Mouse (Mus musculus) brain, embryonic 14.5 days (tissue): ENCODE data around the gene Mpp4. TPM values are rescaled to one million over a fixed set of nuclear protein-coding genes. Genes with fewer than 3 reads are reported as not detected.

Source experiments
- DNase-seq: peaks from one replicate; pipeline ENCODE4 v3.0.0-alpha.2; 2011; ENCODE audit warnings: low read depth
- CTCF ChIP-seq: fragments of 200-500 bp; IDR thresholded peaks from 2 replicates; pipeline ENCODE4 v1.5.1; 2012; ENCODE audit warnings: inconsistent platforms, mild to moderate bottlenecking, moderate library complexity, borderline replicate concordance; ENCODE audit not compliant: insufficient read depth, insufficient read length; ENCODE audit errors: extremely low read depth
- POLR2A ChIP-seq: fragments of 200-500 bp; IDR thresholded peaks from 2 replicates; pipeline ENCODE4 v1.6.1; 2012; ENCODE audit warnings: mild to moderate bottlenecking, inconsistent platforms, borderline replicate concordance; ENCODE audit not compliant: poor library complexity, insufficient read depth, insufficient read length, severe bottlenecking; ENCODE audit errors: extremely low read depth
- polyA plus RNA-seq: library from polyadenylated mRNA; depleted of rRNA; stranded (reverse); fragments of >200 nt; gene quantifications from 2 replicates; pipeline ENCODE4 v1.2.3, GENCODE M21; 2012; rRNA removed

Gene Mpp4
- polyA plus RNA-seq, 1 experiment: 3.0 TPM

DNA sequence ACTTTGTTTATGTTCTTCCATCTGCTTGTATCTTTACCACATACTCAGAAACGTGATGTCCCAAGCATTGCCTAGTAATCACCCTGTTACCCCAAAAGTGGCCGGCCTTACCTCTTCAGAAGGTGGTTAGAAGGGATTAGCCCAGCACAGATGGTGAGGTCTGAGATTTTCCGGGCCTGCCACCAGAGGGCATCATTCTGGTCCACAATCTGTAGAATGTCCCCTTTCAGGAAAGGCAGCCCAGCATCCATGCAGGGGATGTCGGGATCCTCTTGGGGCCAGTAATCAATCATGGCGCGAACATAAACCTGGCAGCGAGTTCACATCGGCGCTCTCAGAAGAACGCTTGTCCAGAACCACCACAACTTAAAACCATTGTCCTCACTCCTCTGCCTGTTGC lies 18.6 kb downstream of the Mpp4 start:
- DNase-seq: peak; percentile 6
- TF ChIP-seq POLR2A (no peak), CTCF (peak; percentile 44; the same call in 1 of the 2 replicates)

DNA sequence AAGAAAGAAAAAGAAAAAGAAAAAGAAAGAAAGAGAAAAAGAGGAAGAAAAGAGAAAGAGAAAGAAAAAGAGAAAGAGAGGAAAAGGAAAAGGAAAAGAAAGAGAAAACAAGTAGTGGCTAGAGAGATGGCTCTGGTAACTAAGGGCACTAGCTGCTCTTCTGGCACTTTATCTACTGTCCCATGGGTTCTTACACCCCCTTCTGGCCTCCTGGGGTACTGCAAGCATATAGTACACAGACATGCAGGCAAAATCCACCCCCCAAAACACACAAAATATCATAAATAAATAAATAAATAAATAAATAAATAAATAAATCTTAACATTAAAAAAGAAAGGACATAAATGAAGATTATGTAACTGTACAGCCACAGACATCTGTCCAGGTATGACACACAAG lies 20.4 kb downstream of the Mpp4 start:
- peak; percentile 53 for DNase-seq
- TF ChIP-seq POLR2A (no peak), CTCF (peak; percentile 60; the same call in 1 of the 2 replicates)

DNA sequence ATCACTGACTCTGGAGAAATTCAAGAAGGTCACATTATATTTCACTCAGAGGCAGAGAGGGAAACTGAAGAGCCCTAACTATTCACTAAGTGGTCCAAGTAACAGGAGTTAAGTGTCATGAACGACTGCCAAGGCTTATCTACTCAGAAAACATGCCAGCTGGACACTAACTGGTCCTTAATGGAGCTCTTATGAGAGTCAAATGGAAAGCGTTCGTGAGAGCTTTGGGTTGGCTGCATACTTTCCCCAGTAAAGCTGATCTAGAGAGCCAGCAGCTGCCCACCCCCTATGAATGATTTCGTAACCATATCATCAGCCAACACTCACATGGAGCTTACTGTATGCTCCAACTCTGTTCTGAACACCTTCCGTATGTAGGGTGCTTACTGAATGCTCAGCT lies 28.8 kb downstream of the Mpp4 start:
- DNase-seq: no peak
- TF ChIP-seq CTCF: no peak
- TF ChIP-seq POLR2A: no peak

DNA sequence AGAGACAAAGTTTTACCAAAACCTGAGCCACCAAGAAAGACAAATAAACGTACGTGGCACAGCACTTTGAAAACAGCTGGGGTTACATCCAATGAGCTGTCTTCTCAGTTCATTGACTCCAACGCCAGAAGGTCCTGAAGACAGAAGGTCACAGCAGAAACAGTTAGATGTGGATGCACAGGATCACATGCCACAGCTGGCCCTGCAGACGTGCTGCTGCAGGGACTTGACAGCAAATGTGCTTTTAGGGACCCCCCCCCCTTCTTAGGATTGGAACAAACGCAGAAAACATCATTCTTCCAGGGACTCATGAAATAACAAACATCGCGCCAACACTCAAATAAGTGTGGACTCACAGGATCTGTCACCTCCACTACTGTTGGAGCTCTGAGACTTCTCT lies 34.3 kb downstream of the Mpp4 start:
- DNase-seq: no peak
- TF ChIP-seq POLR2A (no peak), CTCF (no peak)

DNA sequence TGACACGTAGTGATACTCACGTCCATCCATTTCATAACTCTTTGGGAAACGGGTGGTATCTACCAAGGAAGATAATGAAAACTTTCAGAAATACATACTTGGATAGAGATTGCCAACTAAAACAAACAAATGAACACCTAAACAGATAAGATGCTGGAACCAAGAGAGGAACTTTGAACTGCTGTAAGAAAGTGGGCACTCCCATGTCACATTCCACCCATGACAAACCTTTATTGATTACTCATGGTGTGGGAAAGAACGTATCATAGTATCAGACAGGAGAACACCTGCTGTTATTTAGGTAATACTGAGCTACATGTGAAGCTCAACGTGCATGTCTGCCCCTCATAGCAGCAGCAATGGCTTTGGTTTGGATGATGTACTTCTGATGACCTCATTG lies 37.6 kb downstream of the Mpp4 start:
- DNase-seq: no peak
- TF ChIP-seq CTCF: no peak

DNA sequence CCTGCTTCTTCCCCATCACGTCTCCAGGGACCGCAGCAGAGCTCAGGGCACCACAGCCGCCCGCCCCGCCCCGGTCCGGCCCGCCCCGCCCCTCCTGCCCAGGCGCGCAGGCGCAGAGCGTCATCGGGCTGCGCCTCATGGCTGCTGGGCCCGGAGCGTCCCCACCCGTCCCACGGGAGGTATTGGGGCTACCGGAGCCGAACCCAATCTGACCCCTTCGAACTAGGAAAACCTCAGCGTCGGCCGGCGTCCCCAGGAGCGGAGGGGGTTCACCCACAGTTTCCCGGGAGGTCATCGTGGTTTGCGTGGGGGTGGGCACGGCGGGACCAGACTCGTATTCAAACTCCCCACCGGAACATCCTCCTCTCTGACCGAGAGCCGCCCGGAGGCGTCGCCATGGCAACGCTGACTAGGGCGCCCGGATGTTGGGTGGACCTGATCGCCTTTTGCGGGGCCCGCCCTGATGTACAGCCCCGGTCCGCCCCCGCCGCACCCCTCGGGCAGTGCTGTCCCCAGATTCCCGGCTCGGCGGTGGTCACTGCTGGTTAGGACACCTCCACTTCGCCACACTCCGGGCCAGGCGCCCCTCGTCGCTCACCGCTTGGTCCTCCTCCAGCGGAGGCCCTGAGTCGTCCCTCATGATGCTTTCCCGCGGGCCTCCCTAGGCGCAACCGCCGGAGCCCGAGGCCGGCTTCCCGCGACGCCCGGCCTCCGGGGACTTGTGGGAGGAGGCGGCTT lies 43.3 kb downstream of the Mpp4 start, which contains the start of gene Tmem237:
Gene Tmem237 (minus strand): TSS at position 689 of the 738 bp plus-strand sequence.
- peak; percentile 50; the same call in 1 of the 2 replicates for TF ChIP-seq POLR2A
- no peak for TF ChIP-seq CTCF
- peak; percentile 97 for DNase-seq

DNA sequence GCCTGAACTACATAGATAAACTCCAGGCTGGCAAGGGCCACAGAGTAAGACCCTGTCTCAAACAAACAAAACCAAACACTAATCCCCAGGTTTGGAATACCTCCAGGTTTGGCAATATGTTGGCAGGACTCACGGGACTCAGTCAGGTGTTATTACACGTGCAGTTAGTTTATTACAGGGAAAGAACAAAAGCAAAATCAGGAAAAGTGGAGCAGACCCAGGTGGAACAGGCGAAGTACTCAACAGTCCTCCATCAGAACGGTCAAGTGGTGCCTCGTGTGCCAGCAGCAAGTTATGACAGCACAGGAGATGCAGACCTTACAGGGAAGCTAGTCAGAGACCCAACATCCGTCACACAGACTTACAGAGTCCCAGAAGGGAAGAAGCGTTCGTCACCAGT lies 52.7 kb downstream of the Mpp4 start:
- peak; percentile 5 for DNase-seq
- TF ChIP-seq POLR2A (no peak), CTCF (no peak)

DNA sequence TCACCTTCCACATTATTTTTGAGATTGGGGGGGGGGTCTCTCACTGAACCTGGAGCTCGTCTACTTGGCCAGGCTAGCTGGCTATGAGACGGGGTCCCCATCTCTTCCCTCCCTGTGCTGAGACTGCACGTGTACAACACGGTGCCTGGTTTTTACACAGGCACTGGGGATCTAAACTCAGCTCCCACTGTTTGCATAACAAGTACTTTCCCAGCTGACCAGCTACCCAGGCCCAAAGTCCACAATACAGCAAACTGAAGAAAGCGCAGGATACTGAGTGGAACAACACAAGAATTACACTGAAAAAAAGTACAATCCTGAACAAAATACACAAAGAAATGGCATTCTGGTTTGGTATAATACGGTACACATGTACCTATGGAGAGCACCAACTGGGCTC lies 61.1 kb downstream of the Mpp4 start:
- TF ChIP-seq POLR2A (no peak), CTCF (no peak)
- DNase-seq: no peak

DNA sequence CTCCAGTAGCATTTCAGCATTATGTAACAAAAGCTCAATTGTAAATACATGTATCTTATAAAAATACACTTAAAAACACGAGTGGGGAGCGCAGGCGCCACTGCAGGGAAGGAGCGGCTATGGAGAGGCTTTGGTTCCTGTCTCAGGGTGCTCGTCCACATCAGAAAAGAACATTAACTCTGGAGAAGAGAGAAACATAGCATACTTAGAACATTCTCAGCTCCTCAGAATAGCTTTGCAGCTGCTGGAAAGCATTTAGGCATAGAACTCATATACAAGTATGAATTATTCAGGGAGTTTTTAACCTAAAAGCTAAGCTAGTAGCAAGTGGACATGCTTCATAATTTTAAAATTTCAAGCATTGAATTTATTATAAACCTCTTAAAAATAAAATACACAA lies 62.2 kb downstream of the Mpp4 start:
- DNase-seq: no peak
- TF ChIP-seq POLR2A: no peak
- no peak for TF ChIP-seq CTCF

DNA sequence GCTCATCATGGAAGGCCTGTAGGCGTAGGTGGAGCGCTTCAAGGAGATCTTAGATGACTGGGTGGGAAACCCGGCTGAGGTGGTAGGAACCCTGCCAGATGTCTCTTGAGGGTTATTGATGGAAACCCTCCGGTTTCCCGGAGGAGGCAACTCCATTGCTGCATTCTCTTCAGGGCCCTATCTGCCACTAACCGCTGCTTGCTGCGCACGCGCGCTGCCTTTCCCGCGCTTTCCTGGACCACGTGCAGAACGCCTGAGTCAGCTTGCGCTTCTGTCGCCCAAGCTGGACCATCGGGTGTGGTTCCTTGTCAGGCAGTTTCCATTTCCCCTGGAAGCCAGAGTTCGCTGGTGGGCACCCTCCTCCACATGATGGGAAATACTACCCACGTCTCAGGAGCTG lies 68.5 kb downstream of the Mpp4 start, which contains the start of gene C2cd6:
Gene C2cd6 (minus strand): TSS at position 196 of the 400 bp plus-strand sequence.
- no peak for DNase-seq
- TF ChIP-seq CTCF (no peak), POLR2A (no peak)

Other genes starting within 250 kb of the Mpp4 start
- 19.2 and 26.4 TPM in 2 replicates for gene Trak2, start 190.0 kb downstream of the Mpp4 start, polyA plus RNA-seq
- 43.0 and 45.4 TPM in 2 replicates for gene Stradb, start 189.9 kb downstream of the Mpp4 start, polyA plus RNA-seq
- gene C2cd6, start 68.5 kb downstream of the Mpp4 start, polyA plus RNA-seq: 0.03 and 0.06 TPM in 2 replicates
- 30.8 and 34.0 TPM in 2 replicates for gene Tmem237, start 43.0 kb downstream of the Mpp4 start, polyA plus RNA-seq
- gene Als2, start 73.8 kb upstream of the Mpp4 start, polyA plus RNA-seq: 13.6 and 20.4 TPM in 2 replicates
- gene Cdk15, start 93.5 kb upstream of the Mpp4 start, polyA plus RNA-seq: 0.30 and 0.41 TPM in 2 replicates